Mouse (Mus musculus) midbrain, embryonic 15.5 days (tissue): ENCODE measurements around the gene Adgrg6. TPM values are rescaled to one million over a fixed set of nuclear protein-coding genes. Genes with fewer than 3 reads are reported as not detected.
A peak's percentile ranks its signal among the peaks of the same experiment; 100 is the strongest.

Source experiments
- ATAC-seq: fragments of 200-750 bp; cut with Nextera tagmentation; replicated peaks from 2 replicates; pipeline ENCODE4 v1.8.0; 2017; ENCODE audit warnings: moderate TSS enrichment
- H3K27ac ChIP-seq: fragments of 300-500 bp; sonication (generic); 2 replicates; pipeline ENCODE4 v1.5.1; 2015; ENCODE audit warnings: mild to moderate bottlenecking, inconsistent platforms
- H3K27me3 ChIP-seq: fragments of 300-500 bp; sonication (generic); replicated peaks from 2 replicates; pipeline ENCODE4 v1.6.1; 2015; ENCODE audit warnings: inconsistent platforms
- H3K36me3 ChIP-seq: fragments of 300-500 bp; sonication (generic); replicated peaks from 2 replicates; pipeline ENCODE4 v1.6.1; 2015; ENCODE audit warnings: inconsistent platforms
- H3K4me1 ChIP-seq: fragments of 300-500 bp; sonication (generic); 2 replicates; pipeline ENCODE4 v1.6.1; 2015; ENCODE audit warnings: inconsistent platforms
- H3K4me2 ChIP-seq: fragments of 300-500 bp; sonication (generic); 2 replicates; pipeline ENCODE4 v1.6.1; 2015; ENCODE audit warnings: inconsistent platforms, mild to moderate bottlenecking, moderate library complexity
- H3K4me3 ChIP-seq: fragments of 300-500 bp; sonication (generic); 2 replicates; pipeline ENCODE4 v1.5.1; 2015; ENCODE audit warnings: mild to moderate bottlenecking, inconsistent platforms
- H3K9ac ChIP-seq: fragments of 300-500 bp; sonication (generic); 2 replicates; pipeline ENCODE4 v1.6.1; 2015; ENCODE audit warnings: mild to moderate bottlenecking, inconsistent platforms
- H3K9me3 ChIP-seq: fragments of 300-500 bp; sonication (generic); 2 replicates; pipeline ENCODE4 v1.6.1; 2016; ENCODE audit warnings: inconsistent platforms
- WGBS: fragments of 180-500 bp; shearing (Covaris S2); methylation state at CpG from one replicate; pipeline ENCODE4 v1.1.7; 2015; ENCODE audit warnings: mixed read lengths; 5-methylcytosine and 5-hydroxymethylcytosine counted together
- polyA plus RNA-seq: library from polyadenylated mRNA; unstranded; fragments of >200 nt; fragmentation: Nextera tagmentation; extraction: Ambion mirVana; gene quantifications from 2 replicates; pipeline ENCODE4 v1.2.1, GENCODE M21; 2015

The Adgrg6 gene
- polyA plus RNA-seq, 1 experiment from 2014 or later = 1.6 TPM

DNA sequence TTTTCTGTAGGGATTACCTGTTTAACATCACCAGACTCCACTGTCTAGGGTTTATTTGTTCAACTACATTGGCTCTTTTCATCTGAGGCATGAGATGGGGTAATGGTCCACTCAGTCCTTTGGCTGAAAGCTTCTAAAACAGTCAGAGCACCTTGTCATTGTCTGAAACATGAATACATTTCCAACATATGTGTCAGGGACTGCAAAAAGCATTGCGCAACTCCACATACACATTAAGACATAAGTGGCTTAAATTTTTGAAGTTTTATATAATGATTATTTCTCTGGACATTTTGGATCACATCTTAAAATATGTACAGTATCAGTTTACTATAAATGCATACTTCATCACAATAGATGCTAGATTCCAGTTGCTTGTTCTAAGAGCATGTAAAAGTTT is 14.8 kb downstream of the Adgrg6 start:
- Histone ChIP-seq H3K27me3 (no peaks in the 10 kb centered on the region), H3K4me1 (no peaks in the 10 kb centered on the region), H3K27ac (no peak overlapping the region), H3K9me3 (no peaks in the 10 kb centered on the region), H3K4me2 (no peak overlapping the region), H3K9ac (no peak overlapping the region), H3K36me3 (no peaks in the 10 kb centered on the region), H3K4me3 (no peak overlapping the region)
- no peak for ATAC-seq
- WGBS = 92% methylated on average over 1 of the region's 1 CpGs

DNA sequence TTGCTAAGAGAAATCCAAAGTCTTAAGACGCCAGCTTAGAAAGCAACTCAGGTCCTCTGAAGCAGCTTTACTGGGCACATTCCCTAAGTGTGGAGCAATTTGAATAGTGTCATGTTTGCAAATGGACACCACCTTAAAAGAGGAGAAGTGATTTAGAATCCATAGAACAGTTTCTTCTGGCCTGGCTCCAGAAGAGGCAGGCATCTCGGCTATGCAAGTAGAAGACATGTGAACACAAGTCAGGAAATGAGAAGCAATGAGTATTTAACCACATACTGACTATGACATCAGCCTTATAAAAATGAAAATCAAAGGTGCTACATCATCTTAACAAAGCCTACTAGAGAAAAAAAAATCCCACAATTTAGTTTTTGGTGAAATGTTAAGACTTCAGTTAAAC is 17.7 kb downstream of the Adgrg6 start:
- no peaks in the 10 kb centered on the region for H3K27me3 ChIP-seq
- H3K27ac ChIP-seq = no peak overlapping the region
- no peaks in the 10 kb centered on the region for H3K4me1 ChIP-seq
- H3K4me2 ChIP-seq = no peak overlapping the region
- ATAC-seq = no peak
- H3K9me3 ChIP-seq = no peaks in the 10 kb centered on the region
- H3K9ac ChIP-seq = no peak overlapping the region
- H3K4me3 ChIP-seq = no peak overlapping the region
- 89% methylated on average over 2 of the region's 2 CpGs for WGBS
- H3K36me3 ChIP-seq = no peaks in the 10 kb centered on the region

DNA sequence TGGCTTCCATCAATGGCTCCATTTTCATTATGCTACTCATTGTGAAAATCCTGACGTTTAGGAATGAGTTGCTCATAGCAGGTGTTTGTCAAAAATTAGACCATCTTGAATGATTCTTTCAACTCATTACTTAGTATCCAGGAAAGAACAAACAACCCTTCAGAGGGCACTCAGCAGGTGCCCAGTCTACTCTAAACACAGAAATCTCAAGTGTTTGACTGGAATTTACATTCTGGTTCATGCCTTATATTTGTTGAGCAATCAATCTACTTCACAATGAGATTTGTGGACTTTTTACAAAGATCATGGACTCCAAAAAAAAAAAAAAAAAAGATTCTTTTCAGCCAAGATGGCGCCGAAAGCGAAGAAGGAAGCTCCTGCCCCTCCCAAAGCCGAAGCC is 22.7 kb downstream of the Adgrg6 start:
- no peak for ATAC-seq
- no peaks in the 10 kb centered on the region for H3K4me1 ChIP-seq
- H3K4me3 ChIP-seq = no peak overlapping the region
- WGBS = 89% methylated on average over 5 of the region's 5 CpGs
- H3K27me3 ChIP-seq = no peaks in the 10 kb centered on the region
- no peaks in the 10 kb centered on the region for H3K9me3 ChIP-seq
- no peaks in the 10 kb centered on the region for H3K36me3 ChIP-seq
- no peak overlapping the region for H3K9ac ChIP-seq
- no peak overlapping the region for H3K4me2 ChIP-seq
- H3K27ac ChIP-seq = no peak overlapping the region

DNA sequence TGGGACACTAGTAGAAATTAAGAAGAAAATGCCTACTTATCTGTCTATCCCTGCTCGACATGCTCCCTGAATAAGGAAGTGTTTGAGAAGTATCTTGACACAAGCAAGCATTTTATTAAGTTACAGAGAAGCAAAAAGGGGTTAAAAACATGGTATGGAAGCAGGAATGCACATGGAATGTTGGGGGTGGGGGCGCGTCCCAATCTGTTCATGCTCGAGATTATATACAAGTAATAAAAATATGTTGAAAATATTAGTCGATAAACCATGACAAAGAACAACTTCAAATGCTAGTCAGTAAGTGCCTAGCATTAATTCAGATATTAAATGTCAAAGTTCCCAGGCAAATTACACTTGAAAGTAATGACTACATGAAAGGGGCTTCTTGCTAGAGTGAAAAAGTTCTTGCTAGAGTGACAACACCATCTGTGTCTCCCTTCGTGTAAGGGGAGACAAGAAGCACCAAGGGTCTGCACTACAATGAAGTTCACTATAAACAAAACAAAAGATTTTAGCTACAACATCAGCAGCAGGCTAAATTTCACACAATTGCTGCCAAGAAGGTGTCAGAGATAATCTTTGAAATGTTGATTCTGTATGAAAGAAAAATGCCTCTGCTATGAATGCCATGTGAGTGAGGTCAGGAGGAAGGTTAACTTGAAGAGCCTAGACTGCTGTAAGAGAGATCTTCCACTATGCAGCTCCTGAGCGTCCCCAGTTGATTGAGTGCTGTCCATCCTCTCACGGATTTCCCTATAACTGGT is 24.4 kb downstream of the Adgrg6 start:
- Histone ChIP-seq H3K4me2 (no peak overlapping the region), H3K4me3 (no peak overlapping the region), H3K36me3 (no peaks in the 10 kb centered on the region), H3K4me1 (no peaks in the 10 kb centered on the region), H3K27ac (no peak overlapping the region), H3K27me3 (no peaks in the 10 kb centered on the region), H3K9ac (no peak overlapping the region), H3K9me3 (no peaks in the 10 kb centered on the region)
- 73% methylated on average over 8 of the region's 8 CpGs for WGBS
- ATAC-seq = no peak

DNA sequence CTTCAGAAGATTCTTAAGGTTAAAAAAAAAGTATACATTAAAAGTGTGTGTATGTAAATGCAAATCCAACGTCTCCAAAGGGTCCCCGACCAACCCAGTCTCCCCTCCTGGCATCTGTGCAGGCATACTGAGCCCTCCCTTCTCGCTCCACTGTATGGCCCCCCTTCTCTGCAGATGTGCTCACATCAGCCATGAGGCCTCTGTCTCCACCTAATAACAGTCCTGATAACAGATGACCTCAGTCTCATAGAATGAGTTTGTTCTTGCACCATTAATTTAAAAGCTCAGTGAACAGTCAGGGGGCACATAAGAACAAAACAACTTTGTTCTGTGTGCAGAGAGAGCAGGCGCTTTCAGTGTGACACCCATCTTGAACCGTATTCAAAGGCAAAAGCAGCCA is 27.6 kb downstream of the Adgrg6 start:
- no peaks in the 10 kb centered on the region for H3K4me1 ChIP-seq
- no peak overlapping the region for H3K27ac ChIP-seq
- no peaks in the 10 kb centered on the region for H3K36me3 ChIP-seq
- H3K9ac ChIP-seq = no peak overlapping the region
- no peak overlapping the region for H3K4me3 ChIP-seq
- no peaks in the 10 kb centered on the region for H3K27me3 ChIP-seq
- no peak overlapping the region for H3K4me2 ChIP-seq
- no peaks in the 10 kb centered on the region for H3K9me3 ChIP-seq
- no peak for ATAC-seq
- 68% methylated on average over 5 of the region's 5 CpGs for WGBS

- Histone ChIP-seq H3K4me3 (no peak overlapping the region), H3K27ac (no peak overlapping the region), H3K36me3 (no peaks in the 10 kb centered on the region), H3K27me3 (no peaks in the 10 kb centered on the region), H3K4me2 (no peak overlapping the region), H3K9ac (no peak overlapping the region), H3K4me1 (no peaks in the 10 kb centered on the region), H3K9me3 (no peaks in the 10 kb centered on the region)
- 15% methylated on average over 2 of the region's 2 CpGs for WGBS
- ATAC-seq = peak; percentile 72
These were observed 33.4 kb downstream of the Adgrg6 start for GRCm38 (mm10) chr10:14511904-14512663.

- no peak for ATAC-seq
- Histone ChIP-seq H3K4me1 (no peaks in the 10 kb centered on the region), H3K4me3 (no peak overlapping the region), H3K9ac (no peak overlapping the region), H3K36me3 (no peaks in the 10 kb centered on the region), H3K27me3 (no peaks in the 10 kb centered on the region), H3K27ac (no peak overlapping the region), H3K9me3 (no peaks in the 10 kb centered on the region), H3K4me2 (no peak overlapping the region)
- 71% methylated on average over 3 of the region's 3 CpGs for WGBS
These were observed 34.3 kb downstream of the Adgrg6 start for GRCm38 (mm10) chr10:14511157-14511556.

GRCm38 (mm10) chr10:14495658-14496057 is 49.8 kb downstream of the Adgrg6 start:
- Histone ChIP-seq H3K9me3 (no peaks in the 10 kb centered on the region), H3K9ac (no peak overlapping the region), H3K27ac (no peak overlapping the region), H3K27me3 (no peaks in the 10 kb centered on the region), H3K4me2 (no peak overlapping the region), H3K4me3 (no peak overlapping the region), H3K36me3 (no peaks in the 10 kb centered on the region), H3K4me1 (no peaks in the 10 kb centered on the region)
- no peak for ATAC-seq

GRCm38 (mm10) chr10:14495204-14495603 is 50.3 kb downstream of the Adgrg6 start:
- Histone ChIP-seq H3K4me3 (no peak overlapping the region), H3K4me1 (no peaks in the 10 kb centered on the region), H3K27me3 (no peaks in the 10 kb centered on the region), H3K4me2 (no peak overlapping the region), H3K9ac (no peak overlapping the region), H3K9me3 (no peaks in the 10 kb centered on the region), H3K36me3 (no peaks in the 10 kb centered on the region), H3K27ac (no peak overlapping the region)
- ATAC-seq = no peak

- Histone ChIP-seq H3K9me3 (no peaks in the 10 kb centered on the region), H3K4me1 (no peaks in the 10 kb centered on the region), H3K27ac (no peak overlapping the region), H3K9ac (no peak overlapping the region), H3K36me3 (no peaks in the 10 kb centered on the region), H3K4me3 (no peak overlapping the region), H3K27me3 (no peaks in the 10 kb centered on the region), H3K4me2 (no peak overlapping the region)
- WGBS = 82% methylated on average over 4 of the region's 4 CpGs
- ATAC-seq = no peak
These were observed 53.6 kb downstream of the Adgrg6 start for GRCm38 (mm10) chr10:14491838-14492237.

DNA sequence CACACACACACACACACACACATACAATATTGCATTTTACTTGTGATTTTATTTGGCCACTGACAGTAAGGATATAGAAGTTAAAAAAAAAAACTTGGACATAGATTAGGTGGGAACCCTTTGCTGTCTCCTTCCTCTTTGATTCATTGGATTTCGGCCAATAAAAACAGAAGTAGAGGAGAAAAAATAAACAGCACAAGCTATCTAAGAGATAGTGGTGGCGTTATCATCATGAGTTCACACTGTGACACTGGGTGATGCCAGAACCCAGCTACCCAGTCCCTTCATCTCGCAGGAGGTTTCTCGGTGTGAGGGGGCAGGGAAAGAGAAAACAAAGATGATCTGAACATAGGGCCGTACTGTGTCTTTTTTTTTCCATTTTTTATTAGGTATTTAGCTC is 62.2 kb downstream of the Adgrg6 start:
- no peaks in the 10 kb centered on the region for H3K4me1 ChIP-seq
- H3K9ac ChIP-seq = no peak overlapping the region
- H3K9me3 ChIP-seq = no peaks in the 10 kb centered on the region
- H3K4me2 ChIP-seq = no peak overlapping the region
- WGBS = 85% methylated on average over 5 of the region's 5 CpGs
- no peaks in the 10 kb centered on the region for H3K27me3 ChIP-seq
- H3K27ac ChIP-seq = no peak overlapping the region
- H3K36me3 ChIP-seq = no peaks in the 10 kb centered on the region
- no peak overlapping the region for H3K4me3 ChIP-seq
- no peak for ATAC-seq

- 35% methylated on average over 5 of the region's 5 CpGs for WGBS
- peak; percentile 80; the same call in 1 of the 2 replicates for ATAC-seq
These were observed 63.0 kb downstream of the Adgrg6 start for GRCm38 (mm10) chr10:14482483-14482882.

DNA sequence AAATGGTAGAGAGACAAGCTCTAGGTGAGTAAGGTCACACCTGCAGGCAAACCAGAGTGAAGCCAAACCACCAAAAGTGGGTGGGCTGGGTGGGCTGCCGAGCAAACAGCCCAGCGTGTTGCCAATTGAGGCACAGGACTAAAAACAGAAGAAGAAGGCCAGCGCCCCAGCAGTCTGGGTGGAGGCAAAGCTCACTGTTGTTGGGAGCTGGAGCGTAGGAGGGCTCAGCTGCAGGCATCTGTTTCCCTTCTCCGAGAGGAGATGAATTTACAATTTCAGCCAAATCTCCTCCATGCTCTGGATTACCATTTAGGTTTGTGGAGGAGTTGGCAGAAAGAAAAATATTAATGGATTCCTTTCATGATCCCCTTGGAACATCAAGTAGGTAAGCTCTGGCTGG is 64.5 kb downstream of the Adgrg6 start:
- Histone ChIP-seq H3K4me1 (no peaks in the 10 kb centered on the region), H3K9ac (no peak overlapping the region), H3K36me3 (no peaks in the 10 kb centered on the region), H3K4me2 (no peak overlapping the region), H3K9me3 (no peaks in the 10 kb centered on the region), H3K27ac (no peak overlapping the region), H3K4me3 (no peak overlapping the region), H3K27me3 (no peaks in the 10 kb centered on the region)
- WGBS = 58% methylated on average over 5 of the region's 5 CpGs
- no peak for ATAC-seq

More at GRCm38 (mm10) chr10:14482483-14482882, 63.0 kb downstream of the Adgrg6 start:
- Histone ChIP-seq H3K27ac (no peak overlapping the region), H3K4me2 (no peak overlapping the region), H3K9me3 (no peaks in the 10 kb centered on the region), H3K9ac (no peak overlapping the region), H3K36me3 (no peaks in the 10 kb centered on the region), H3K4me3 (no peak overlapping the region), H3K27me3 (no peaks in the 10 kb centered on the region), H3K4me1 (no peaks in the 10 kb centered on the region)
